Mouse (Mus musculus): ENCODE results near the gene 1700020L24Rik.

1700020L24Rik gene

DNA sequence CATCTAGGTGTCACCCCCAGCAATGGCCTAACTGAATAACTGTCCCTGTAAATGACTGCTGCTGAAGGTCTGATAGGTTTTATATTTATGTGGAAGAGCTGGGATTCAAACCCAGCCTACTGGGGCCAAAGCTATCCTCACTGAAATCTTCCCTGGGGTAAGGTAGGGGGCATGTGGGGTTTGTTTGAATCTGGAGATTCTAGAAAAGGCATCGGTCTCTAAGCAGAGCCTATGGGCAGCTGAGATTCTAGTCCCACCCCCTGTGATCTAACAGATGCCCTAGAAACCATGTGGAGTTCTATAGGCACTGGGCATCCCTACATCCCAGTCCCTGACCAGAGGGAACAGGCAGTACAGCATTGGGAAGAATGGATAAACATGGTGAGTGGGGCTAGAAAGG, at the start of gene 1700020L24Rik:
TSS of gene 1700020L24Rik (plus strand) at position 301 of the 400 bp plus-strand sequence.
- DNase-seq (ENCODE audit: low spot score) = no peak

GRCm38 (mm10) chr11:83393062-83393461, 44.4 kb upstream of the 1700020L24Rik start:
- DNase-seq (ENCODE audit: low spot score) = no peak

DNA sequence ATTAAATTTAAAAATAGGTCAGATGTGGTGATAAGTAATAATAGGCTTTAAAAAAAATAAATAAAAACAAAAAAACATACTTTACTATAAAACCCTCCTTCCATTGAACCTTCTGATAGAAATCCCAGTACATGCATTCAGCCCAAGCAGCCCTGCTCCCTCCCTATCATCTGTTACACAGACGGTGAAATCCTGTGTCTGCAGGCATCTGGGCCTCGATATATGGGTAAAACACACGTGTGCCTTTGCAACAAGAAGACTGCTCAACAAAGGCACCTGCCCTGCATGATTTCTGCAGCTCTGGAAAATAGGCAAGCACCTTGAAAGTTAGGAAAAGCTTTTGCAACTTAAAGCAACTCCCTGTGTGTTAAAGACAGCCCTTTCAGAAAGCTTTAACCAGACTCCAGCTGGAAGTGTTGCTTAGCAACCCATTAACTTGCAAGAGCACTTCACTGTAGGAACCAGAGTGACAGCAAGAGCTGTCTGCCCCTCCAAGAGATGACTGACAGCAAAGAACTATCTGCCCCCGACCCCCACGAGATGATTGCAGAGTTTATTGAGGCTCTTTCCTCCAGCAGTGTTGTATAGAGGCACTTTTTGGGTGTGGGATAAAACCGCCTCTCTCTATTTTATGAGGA, 42.6 kb upstream of the 1700020L24Rik start:
- no peak for DNase-seq (ENCODE audit: low spot score)

GRCm38 (mm10) chr11:83397626-83398025, 39.9 kb upstream of the 1700020L24Rik start:
- DNase-seq (ENCODE audit: low spot score) = no peak

DNA sequence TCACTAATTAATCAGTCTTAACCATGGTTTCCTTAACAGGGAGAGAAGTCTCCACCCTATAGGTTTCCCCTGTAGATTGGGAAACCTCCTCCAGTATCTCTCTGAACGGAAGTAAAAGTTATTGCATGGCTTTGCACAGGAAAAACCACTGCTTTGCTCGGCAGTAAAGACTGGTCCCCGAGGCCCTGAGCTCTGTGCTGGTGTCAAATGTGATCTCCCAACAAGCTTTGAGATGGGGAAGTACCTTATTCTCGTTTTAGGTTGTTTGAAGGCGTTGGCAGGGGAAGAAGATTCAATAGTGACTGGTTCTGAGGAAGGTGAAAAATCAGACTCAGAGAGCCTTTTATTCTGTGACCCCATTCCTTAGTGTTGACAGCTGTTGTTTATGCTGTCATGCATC, 38.8 kb upstream of the 1700020L24Rik start:
- DNase-seq (ENCODE audit: low spot score) = no peak

- DNase-seq (ENCODE audit: low spot score) = no peak
These were observed 33.7 kb upstream of the 1700020L24Rik start for GRCm38 (mm10) chr11:83403787-83404186.

DNA sequence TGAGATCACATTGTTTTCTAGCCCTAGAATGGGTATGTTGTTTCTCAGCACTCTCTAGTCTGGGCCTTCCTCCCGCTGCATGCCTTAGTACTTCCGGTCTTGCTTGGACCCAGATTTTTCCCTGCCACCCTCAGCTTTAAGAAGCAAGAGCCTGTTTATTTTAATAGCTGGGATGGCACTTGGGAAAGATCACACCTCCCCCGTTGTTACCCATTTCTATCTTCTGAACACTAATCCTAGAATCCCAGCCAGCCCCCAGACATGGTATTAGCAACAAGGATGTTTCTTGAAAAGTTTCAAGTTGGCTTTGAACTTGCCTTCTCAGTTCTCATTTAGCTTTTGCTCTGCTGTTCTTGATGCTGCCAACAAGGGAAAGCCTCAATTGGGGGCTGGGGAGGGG, 31.1 kb upstream of the 1700020L24Rik start:
- DNase-seq (ENCODE audit: low spot score) = no peak

GRCm38 (mm10) chr11:83408242-83408641, 29.2 kb upstream of the 1700020L24Rik start:
- no peak for DNase-seq (ENCODE audit: low spot score)

DNA sequence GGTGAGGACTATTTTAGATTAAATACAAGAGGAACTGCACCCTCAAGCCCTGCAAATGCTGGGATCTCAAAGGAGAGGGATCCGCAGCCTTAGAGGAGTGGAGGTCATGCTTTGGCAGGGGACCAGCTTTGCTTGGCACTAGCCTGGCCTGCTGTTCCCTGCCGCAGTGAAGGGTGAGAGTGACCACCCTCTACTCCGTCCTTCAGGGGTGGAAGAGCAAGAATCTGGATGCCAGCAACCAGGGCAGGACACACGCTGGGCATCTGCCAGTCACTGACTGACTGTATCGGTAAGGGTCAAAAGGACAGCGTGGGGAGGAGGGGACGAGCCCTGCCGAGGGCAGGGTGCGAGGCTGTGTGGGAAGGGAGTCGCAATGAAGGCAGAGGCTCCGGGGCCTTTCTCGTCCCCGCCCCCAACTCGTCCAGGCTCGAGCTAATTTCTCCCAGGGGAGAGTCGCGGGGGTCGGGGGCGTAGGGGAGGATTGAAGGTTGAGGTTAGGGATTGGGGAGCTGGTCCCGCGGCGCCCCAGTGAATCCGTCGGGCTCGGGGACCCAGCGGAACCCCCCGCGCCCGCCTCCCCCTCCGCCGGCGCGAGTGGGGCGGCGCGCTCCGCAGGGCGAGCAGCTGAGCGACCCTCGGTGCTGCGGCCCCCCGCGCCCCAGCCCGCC, 28.3 kb upstream of the 1700020L24Rik start, which contains the start of gene Rasl10b:
TSS of gene Rasl10b (plus strand) at position 51 of the 668 bp plus-strand sequence.
- peak; percentile 68 for DNase-seq (ENCODE audit: low spot score)

DNA sequence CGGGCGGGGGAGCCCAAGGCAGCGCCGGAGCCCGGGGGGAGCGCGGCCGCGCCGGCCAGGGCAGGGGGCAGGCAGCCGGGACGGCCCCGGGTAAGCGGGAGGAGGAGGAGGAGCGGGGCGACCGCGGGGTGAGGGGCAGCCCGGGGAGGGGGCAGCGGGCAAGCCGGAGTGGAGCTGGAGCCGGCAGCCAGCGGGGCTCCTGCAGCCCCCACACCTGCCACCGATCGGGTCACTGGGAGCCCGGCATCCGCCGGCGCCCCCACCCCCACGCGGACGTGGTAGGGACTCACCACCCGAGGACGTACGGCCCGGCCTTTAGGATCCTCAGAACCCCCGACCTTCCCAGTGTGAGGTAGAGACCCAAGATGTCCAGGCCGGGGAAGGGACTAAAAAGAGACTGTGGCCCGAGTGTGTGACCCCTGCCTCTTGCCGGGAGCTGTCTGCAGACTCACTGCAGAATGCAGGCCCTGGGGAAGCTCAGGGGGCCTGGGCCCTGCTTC, 27.6 kb upstream of the 1700020L24Rik start:
- DNase-seq (ENCODE audit: low spot score) = peak; percentile 38

- DNase-seq (ENCODE audit: low spot score) = no peak
These were observed 27.0 kb upstream of the 1700020L24Rik start for GRCm38 (mm10) chr11:83410510-83410909.

DNA sequence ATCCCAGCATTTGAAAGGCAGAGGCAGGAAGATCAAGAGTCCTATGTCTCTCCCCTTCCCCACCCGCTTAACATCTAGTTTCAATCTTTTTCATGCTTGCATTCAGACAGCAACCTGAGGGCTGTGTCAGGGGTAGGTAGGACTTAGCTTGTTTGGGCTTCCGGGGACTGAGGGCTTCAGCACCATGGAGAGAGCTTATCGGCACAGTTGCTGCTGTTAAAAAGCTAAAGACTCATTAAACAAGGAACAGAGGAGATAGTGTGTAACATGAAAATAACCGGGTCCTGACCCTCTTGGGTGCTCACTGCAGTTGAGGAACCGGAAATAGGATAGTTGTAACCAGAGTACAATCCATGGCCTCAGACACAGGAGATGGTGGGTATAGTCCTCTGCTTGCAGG, 20.4 kb upstream of the 1700020L24Rik start:
- peak; percentile 85 for DNase-seq (ENCODE audit: low spot score)

DNA sequence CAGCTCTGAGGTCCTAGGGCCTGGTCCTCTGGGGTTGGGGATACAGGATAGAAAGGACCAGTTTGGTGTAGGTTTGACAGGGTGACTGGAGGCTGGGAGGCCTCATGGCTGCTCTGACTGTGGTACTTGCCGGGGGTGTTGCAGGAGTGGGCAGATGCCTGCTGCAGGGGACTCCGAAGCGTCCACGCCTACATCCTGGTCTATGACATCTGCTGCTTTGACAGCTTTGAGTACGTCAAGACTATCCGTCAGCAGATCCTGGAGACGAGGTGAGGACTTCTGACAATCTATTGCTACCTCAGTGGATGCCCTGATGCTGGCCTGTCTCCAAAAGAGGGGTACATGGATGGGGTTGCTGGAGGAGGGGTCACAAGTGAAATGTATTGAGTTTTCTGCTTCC, 19.8 kb upstream of the 1700020L24Rik start:
- no peak for DNase-seq (ENCODE audit: low spot score)

- peak; percentile 72 for DNase-seq (ENCODE audit: low spot score)
These were observed 18.9 kb upstream of the 1700020L24Rik start for GRCm38 (mm10) chr11:83418566-83418965.

- peak; percentile 47 for DNase-seq (ENCODE audit: low spot score)
These were observed 17.1 kb upstream of the 1700020L24Rik start for GRCm38 (mm10) chr11:83420338-83420737.

GRCm38 (mm10) chr11:83421305-83421704, 16.2 kb upstream of the 1700020L24Rik start:
- peak; percentile 91 for DNase-seq (ENCODE audit: low spot score)

DNA sequence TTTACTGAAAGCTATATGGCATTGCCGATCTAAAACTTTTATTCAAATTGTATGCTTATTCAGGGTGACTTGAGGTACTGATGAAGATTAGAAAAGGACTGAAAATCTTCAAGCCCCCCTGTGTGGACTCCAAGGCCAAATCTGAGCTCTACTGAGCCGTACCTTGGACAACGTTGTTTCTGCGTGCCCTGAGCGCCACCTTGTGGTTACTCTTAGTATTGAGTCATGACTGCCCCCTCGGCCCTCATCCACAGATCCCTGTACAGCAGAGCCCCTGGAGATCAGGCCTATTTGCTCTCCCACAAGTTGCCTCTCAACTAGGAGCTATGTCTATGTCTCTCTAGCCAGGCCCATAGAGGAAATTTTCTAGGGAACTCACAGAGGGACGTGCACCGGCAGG, 12.8 kb upstream of the 1700020L24Rik start:
- peak; percentile 90 for DNase-seq (ENCODE audit: low spot score)

DNA sequence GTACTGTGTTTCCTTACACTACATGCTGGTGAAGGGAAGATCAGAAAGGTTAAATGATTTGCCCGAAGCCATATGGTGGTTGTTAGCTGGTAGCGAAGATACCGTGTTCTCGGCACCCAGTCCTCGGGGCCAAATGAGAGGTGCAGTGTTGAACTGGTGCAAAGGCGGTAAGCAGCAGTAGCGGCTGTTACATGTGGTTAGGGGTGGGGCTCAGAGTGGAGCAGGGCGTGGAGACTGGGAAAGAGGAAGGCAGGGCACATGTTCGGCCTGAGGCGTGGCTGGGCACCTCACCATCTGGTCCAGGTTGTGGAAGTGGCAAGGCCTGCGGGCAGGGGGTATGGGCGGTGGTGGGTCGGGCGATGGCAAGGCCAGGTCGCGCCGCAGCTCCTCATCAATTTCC, 10.5 kb upstream of the 1700020L24Rik start:
- no peak for DNase-seq (ENCODE audit: low spot score)

GRCm38 (mm10) chr11:83429355-83429754, 8.1 kb upstream of the 1700020L24Rik start, which contains the start of gene Gas2l2:
TSS of gene Gas2l2 (minus strand) at chr11:83429455.
- DNase-seq (ENCODE audit: low spot score) = no peak

DNA sequence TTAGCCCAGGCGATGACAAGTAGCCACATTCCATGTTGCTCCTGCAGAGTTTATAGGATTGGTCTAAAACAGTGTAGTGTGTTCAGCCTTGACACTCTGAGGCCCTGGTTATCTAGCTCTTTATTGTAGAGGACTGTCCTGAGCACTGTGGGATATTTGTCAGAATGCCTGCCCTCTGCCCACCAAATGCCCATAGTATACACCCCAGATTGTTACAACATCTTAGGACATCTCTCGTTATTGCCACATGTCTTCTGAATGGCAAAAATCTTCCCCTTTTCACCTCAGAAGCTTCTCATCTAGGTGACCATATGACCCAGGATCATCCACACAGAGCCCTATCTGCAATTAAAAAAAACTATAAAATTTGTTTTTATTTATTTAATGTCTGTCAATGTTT, 4.9 kb upstream of the 1700020L24Rik start:
- DNase-seq (ENCODE audit: low spot score) = no peak

GRCm38 (mm10) chr11:83439426-83440060, 2.1 kb downstream of the 1700020L24Rik start:
- DNase-seq (ENCODE audit: low spot score) = no peak

DNA sequence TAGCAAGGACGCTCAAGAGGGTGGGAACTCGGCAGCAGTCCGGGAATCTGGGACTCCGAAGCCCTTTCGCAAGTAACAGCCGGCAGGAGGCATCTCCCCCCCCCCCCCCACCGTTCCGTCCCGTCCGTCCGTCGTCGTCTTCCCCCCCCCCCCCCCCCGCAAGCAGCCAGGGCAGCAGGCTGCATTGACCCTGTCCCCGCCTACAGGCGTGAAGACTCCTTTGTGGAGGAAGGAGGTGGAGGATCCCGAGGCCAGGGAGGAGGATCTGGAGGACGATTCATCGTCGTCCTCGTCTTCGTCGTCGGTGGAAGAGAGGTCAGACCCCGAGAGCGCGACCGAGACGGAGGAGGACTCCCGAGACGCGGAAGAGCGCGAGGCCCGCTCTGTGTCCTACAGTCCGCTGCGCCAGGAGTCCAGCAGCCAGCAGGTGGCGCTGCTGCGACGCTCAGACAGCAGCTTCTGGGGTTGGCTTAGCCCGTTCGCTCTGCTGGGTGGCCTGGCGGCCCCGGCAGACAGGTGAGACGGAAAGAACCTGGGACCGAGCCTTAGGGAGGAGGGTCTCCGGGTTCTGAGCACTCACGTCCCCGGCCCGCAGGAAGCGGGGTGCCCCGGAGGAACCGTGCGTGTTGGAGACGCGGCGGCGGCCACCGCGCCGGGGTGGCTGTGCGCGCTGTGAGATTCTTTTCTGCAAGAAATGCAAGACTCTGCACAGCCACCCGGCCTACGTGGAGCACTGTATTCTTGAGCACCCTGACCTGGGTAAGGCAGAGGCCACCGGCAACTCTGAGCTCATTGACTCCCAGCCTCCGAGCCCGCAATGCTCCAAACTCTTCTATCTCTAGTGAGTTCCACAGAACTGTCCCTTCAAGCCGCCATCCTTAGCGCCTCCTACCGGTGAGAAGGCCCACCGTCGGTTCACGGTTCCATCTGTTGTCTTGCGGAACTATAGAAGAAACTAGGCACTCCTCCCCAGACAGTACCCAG, 2.9 kb downstream of the 1700020L24Rik start:
- DNase-seq (ENCODE audit: low spot score) = peak; percentile 98
